Mouse (Mus musculus): Measurements from ENCODE around the gene Foxs1. TPM values are rescaled to one million over a fixed set of nuclear protein-coding genes. Genes with fewer than 3 reads are reported as not detected.

Foxs1 gene
- polyA plus RNA-seq, 1 experiment from 2014 or later, result 4.9 TPM

GRCm38 (mm10) chr2:152926896-152927295 is 6.1 kb downstream of the Foxs1 start:
- Histone ChIP-seq H3K27me3 (no peaks in the 10 kb centered on the region), H3K4me3 (no peak overlapping the region), H3K4me1 (replicated peaks) (no peaks in the 10 kb centered on the region), H3K9ac (no peak overlapping the region), H3K27ac (replicated peaks) (no peak overlapping the region), H3K36me3 (no peaks in the 10 kb centered on the region), H3K9me3 (no peaks in the 10 kb centered on the region), H3K4me2 (no peak overlapping the region)
- ATAC-seq (ENCODE audit: low FRiP score, low read depth), result no peak
- 73% methylated on average over 9 of the region's 9 CpGs for WGBS

GRCm38 (mm10) chr2:152925189-152925872 is 7.7 kb downstream of the Foxs1 start:
- no peak overlapping the region for H3K9ac ChIP-seq
- ATAC-seq (ENCODE audit: low FRiP score, low read depth), result no peak
- H3K4me1 ChIP-seq (replicated peaks), result no peaks in the 10 kb centered on the region
- H3K9me3 ChIP-seq, result no peaks in the 10 kb centered on the region
- no peak overlapping the region for H3K4me2 ChIP-seq
- no peaks in the 10 kb centered on the region for H3K36me3 ChIP-seq
- H3K27ac ChIP-seq (replicated peaks), result no peak overlapping the region
- no peaks in the 10 kb centered on the region for H3K27me3 ChIP-seq
- H3K4me3 ChIP-seq, result no peak overlapping the region
- WGBS, result 78% methylated on average over 11 of the region's 11 CpGs

- no peaks in the 10 kb centered on the region for H3K4me1 ChIP-seq (replicated peaks)
- no peak overlapping the region for H3K9ac ChIP-seq
- H3K4me3 ChIP-seq, result no peak overlapping the region
- no peaks in the 10 kb centered on the region for H3K36me3 ChIP-seq
- H3K9me3 ChIP-seq, result no peaks in the 10 kb centered on the region
- no peak overlapping the region for H3K27ac ChIP-seq (replicated peaks)
- no peak overlapping the region for H3K4me2 ChIP-seq
- 89% methylated on average over 5 of the region's 5 CpGs for WGBS
- no peaks in the 10 kb centered on the region for H3K27me3 ChIP-seq
- no peak for ATAC-seq (ENCODE audit: low FRiP score, low read depth)
Observed at GRCm38 (mm10) chr2:152924543-152924942, 8.5 kb downstream of the Foxs1 start.

DNA sequence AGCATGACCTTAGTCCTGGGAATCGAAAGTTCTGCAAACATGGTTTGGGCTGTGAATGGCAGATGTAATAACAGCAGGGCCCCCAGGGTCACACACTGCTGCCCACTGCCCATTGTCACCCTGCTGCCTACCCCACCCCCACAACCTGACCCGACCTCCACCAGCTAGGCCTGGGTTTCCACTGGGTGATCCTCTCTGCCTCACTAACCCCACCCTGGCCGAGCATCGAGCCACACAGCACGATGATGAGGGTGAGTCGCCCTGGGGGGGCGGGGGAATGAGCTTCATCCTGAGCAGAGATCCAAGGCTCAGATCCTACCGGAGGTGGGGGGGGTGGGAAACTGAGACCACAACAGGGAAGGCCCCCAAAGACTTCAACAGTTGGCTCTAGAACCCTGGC is 8.9 kb downstream of the Foxs1 start:
- H3K36me3 ChIP-seq, result no peaks in the 10 kb centered on the region
- no peak overlapping the region for H3K4me3 ChIP-seq
- H3K27me3 ChIP-seq, result no peaks in the 10 kb centered on the region
- ATAC-seq (ENCODE audit: low FRiP score, low read depth), result no peak
- 48% methylated on average over 8 of the region's 8 CpGs for WGBS
- H3K4me2 ChIP-seq, result no peak overlapping the region
- no peak overlapping the region for H3K9ac ChIP-seq
- H3K4me1 ChIP-seq (replicated peaks), result no peaks in the 10 kb centered on the region
- H3K27ac ChIP-seq (replicated peaks), result no peak overlapping the region
- H3K9me3 ChIP-seq, result no peaks in the 10 kb centered on the region

- Histone ChIP-seq H3K27me3 (no peaks in the 10 kb centered on the region), H3K4me1 (replicated peaks) (no peaks in the 10 kb centered on the region), H3K4me2 (no peak overlapping the region), H3K9ac (no peak overlapping the region), H3K27ac (replicated peaks) (no peak overlapping the region), H3K4me3 (no peak overlapping the region), H3K9me3 (no peaks in the 10 kb centered on the region), H3K36me3 (no peaks in the 10 kb centered on the region)
- WGBS, result 67% methylated on average over 3 of the region's 3 CpGs
- ATAC-seq (ENCODE audit: low FRiP score, low read depth), result no peak
Observed at GRCm38 (mm10) chr2:152923621-152924020, 9.4 kb downstream of the Foxs1 start.

- H3K9ac ChIP-seq, result no peak overlapping the region
- H3K27ac ChIP-seq (replicated peaks), result no peak overlapping the region
- no peaks in the 10 kb centered on the region for H3K27me3 ChIP-seq
- WGBS, result 36% methylated on average over 7 of the region's 7 CpGs
- no peak for ATAC-seq (ENCODE audit: low FRiP score, low read depth)
- H3K36me3 ChIP-seq, result no peaks in the 10 kb centered on the region
- H3K4me1 ChIP-seq (replicated peaks), result no peaks in the 10 kb centered on the region
- H3K4me3 ChIP-seq, result no peak overlapping the region
- H3K4me2 ChIP-seq, result no peak overlapping the region
- H3K9me3 ChIP-seq, result no peaks in the 10 kb centered on the region
Observed at GRCm38 (mm10) chr2:152922376-152922775, 10.6 kb downstream of the Foxs1 start.

DNA sequence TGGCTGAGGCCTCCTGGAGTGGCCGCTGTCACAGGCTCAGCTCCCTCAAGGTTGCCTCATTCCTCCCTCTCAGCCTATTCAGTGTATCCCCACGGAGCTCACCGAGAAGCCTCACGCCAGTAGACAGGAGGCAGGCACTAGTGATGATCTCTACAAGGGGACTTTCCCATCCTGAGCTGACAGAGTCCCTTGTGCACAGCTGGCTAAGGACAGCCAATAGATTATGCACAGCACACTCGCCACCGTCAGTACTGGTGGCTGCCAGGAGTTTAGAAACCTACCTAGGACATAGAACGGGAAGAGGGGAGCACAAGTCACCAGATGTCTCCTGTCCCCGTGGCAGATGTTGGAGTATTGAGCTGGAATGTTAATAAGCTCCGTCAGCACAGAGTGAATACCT is 15.3 kb downstream of the Foxs1 start:
- Histone ChIP-seq H3K36me3 (no peaks in the 10 kb centered on the region), H3K4me1 (replicated peaks) (peaks cover 9% of the 10 kb centered on the region; the same call in 1 of the 2 replicates), H3K4me2 (no peak overlapping the region), H3K27me3 (peaks cover 12% of the 10 kb centered on the region), H3K9me3 (no peaks in the 10 kb centered on the region), H3K9ac (no peak overlapping the region), H3K27ac (replicated peaks) (no peak overlapping the region), H3K4me3 (no peak overlapping the region)
- WGBS, result 63% methylated on average over 9 of the region's 9 CpGs
- no peak for ATAC-seq (ENCODE audit: low FRiP score, low read depth)

DNA sequence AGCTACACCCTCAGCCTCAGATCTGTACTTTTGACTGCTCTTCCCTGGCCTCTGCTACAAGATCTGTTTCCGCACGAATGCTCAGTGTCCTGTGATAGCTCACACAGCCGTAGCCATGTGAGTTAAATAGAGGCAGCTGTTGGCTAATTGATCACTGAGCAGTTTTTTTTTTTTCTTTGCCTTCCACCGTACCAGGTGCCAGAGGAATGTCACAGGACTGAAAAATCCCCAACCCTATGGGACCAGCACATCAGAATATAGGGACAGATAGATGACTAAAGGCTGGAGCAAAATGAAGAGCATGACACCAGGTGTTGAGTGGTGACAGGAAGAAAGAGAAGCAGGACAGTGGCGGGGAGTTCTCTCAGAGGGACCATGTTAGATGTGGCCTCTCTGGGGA is 16.9 kb downstream of the Foxs1 start:
- peaks cover 9% of the 10 kb centered on the region; the same call in 1 of the 2 replicates for H3K4me1 ChIP-seq (replicated peaks)
- 52% methylated on average over 5 of the region's 5 CpGs for WGBS
- no peak for ATAC-seq (ENCODE audit: low FRiP score, low read depth)

DNA sequence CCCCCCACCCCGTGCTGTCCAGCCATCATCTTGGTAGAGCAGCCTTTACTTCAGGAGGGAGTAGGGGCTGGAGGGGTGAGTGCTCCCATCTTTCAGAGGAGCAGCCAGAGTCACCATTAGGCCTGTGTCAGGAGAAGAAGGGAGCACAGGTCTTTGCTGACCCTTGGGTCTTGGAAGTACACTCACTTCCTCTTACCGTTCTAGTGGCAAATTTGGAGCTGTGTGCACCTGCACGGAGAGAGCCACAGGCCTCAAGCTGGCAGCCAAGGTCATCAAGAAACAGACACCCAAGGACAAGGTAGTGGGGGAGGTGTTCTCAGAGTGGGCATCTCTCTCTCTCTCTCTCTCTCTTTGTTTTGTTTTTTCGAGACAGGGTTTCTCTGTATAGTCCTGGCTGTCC is 17.6 kb downstream of the Foxs1 start:
- 76% methylated on average over 4 of the region's 4 CpGs for WGBS
- Histone ChIP-seq H3K36me3 (no peaks in the 10 kb centered on the region), H3K9me3 (no peaks in the 10 kb centered on the region), H3K27ac (replicated peaks) (no peak overlapping the region), H3K4me2 (no peak overlapping the region), H3K27me3 (peaks cover 30% of the 10 kb centered on the region), H3K9ac (no peak overlapping the region), H3K4me3 (no peak overlapping the region), H3K4me1 (replicated peaks) (peaks cover 9% of the 10 kb centered on the region; the same call in 1 of the 2 replicates)
- ATAC-seq (ENCODE audit: low FRiP score, low read depth), result 0 out of 2 replicates have a peak, but pooled peaks have one; percentile 5

More for the DNA sequence above, 16.9 kb downstream of the Foxs1 start:
- H3K27me3 ChIP-seq, result peaks cover 26% of the 10 kb centered on the region
- no peak overlapping the region for H3K9ac ChIP-seq
- no peak overlapping the region for H3K27ac ChIP-seq (replicated peaks)
- no peak overlapping the region for H3K4me3 ChIP-seq
- no peaks in the 10 kb centered on the region for H3K9me3 ChIP-seq
- H3K36me3 ChIP-seq, result no peaks in the 10 kb centered on the region
- no peak overlapping the region for H3K4me2 ChIP-seq

- Histone ChIP-seq H3K9ac (peak overlapping the region; percentile 45), H3K36me3 (no peaks in the 10 kb centered on the region), H3K4me1 (replicated peaks) (peaks cover 9% of the 10 kb centered on the region; the same call in 1 of the 2 replicates), H3K4me2 (peak overlapping the region; percentile 59), H3K9me3 (no peaks in the 10 kb centered on the region), H3K4me3 (peak overlapping the region; percentile 30), H3K27ac (replicated peaks) (no peak overlapping the region), H3K27me3 (peaks cover 30% of the 10 kb centered on the region)
- 6% methylated on average over 18 of the region's 18 CpGs for WGBS
- ATAC-seq (ENCODE audit: low FRiP score, low read depth), result peak; percentile 71
Observed at GRCm38 (mm10) chr2:152914310-152915120, 18.5 kb downstream of the Foxs1 start.

GRCm38 (mm10) chr2:152913471-152913870 is 19.5 kb downstream of the Foxs1 start:
- no peaks in the 10 kb centered on the region for H3K9me3 ChIP-seq
- H3K27me3 ChIP-seq, result peaks cover 30% of the 10 kb centered on the region
- H3K27ac ChIP-seq (replicated peaks), result no peak overlapping the region
- 41% methylated on average over 7 of the region's 7 CpGs for WGBS
- H3K36me3 ChIP-seq, result no peaks in the 10 kb centered on the region
- H3K4me2 ChIP-seq, result no peak overlapping the region
- no peak for ATAC-seq (ENCODE audit: low FRiP score, low read depth)
- H3K4me3 ChIP-seq, result no peak overlapping the region
- peaks cover 9% of the 10 kb centered on the region; the same call in 1 of the 2 replicates for H3K4me1 ChIP-seq (replicated peaks)
- H3K9ac ChIP-seq, result no peak overlapping the region

DNA sequence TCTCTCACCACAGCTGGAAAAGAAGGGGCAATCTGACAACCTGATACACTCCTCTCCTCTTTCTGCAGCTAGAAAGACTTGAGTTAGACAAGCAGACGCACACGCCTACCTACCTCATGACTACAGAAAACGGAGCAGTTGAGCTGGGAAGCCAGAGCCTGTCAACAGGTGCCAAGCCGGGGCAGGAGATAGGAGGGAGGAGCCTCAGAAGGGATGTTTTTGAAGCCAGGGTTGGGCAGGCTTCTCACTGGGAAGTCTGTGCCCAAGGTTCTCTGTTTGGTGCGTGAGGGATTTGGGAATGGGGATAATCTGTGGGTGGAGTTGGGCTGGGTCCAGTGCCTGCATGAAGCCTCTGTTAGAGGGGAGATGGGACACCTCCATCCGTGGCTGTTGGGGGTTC is 21.6 kb downstream of the Foxs1 start:
- H3K36me3 ChIP-seq, result no peaks in the 10 kb centered on the region
- no peak overlapping the region for H3K9ac ChIP-seq
- peaks cover 20% of the 10 kb centered on the region for H3K4me1 ChIP-seq (replicated peaks)
- no peak overlapping the region for H3K4me3 ChIP-seq
- peaks cover 30% of the 10 kb centered on the region for H3K27me3 ChIP-seq
- no peak overlapping the region for H3K27ac ChIP-seq (replicated peaks)
- ATAC-seq (ENCODE audit: low FRiP score, low read depth), result no peak
- H3K9me3 ChIP-seq, result no peaks in the 10 kb centered on the region
- WGBS, result 42% methylated on average over 6 of the region's 6 CpGs
- no peak overlapping the region for H3K4me2 ChIP-seq

All from hindbrain, embryonic 15.5 days (tissue).